Mouse (Mus musculus): Measurements from ENCODE around the gene Ubtd2. TPM values are rescaled to one million over a fixed set of nuclear protein-coding genes. Genes with fewer than 3 reads are reported as not detected.

The Ubtd2 gene
- polyA plus RNA-seq, 1 experiment from 2014 or later, result 22.6 TPM

- Histone ChIP-seq H3K27ac (ENCODE audit: low read length) (peak overlapping the region; percentile 54), H3K4me3 (ENCODE audit: low read length) (peak overlapping the region; percentile 95), H3K9ac (ENCODE audit: low read depth, low read length) (peak overlapping the region; percentile 95), H3K4me1 (ENCODE audit: control insufficient read depth, insufficient read depth, low read length) (peaks cover 3% of the 10 kb centered on the region; the same call in 1 of the 2 replicates), H3K27me3 (replicated peaks; ENCODE audit: control insufficient read depth, insufficient read depth, low read length) (no peaks in the 10 kb centered on the region), H3K36me3 (ENCODE audit: control insufficient read depth, insufficient read depth, low read length) (no peaks in the 10 kb centered on the region), H3K9me3 (ENCODE audit: control insufficient read depth, low read length) (no peaks in the 10 kb centered on the region), H3K4me2 (ENCODE audit: low read depth, low read length) (peak overlapping the region; percentile 97)
- 4% methylated on average over 19 of the region's 19 CpGs for WGBS
- no peak for ATAC-seq
Measured at GRCm38 (mm10) chr11:32454231-32454799, 855 bp upstream of the Ubtd2 start.

- peak overlapping the region; percentile 95 for H3K9ac ChIP-seq (ENCODE audit: low read depth, low read length)
- H3K36me3 ChIP-seq (ENCODE audit: control insufficient read depth, insufficient read depth, low read length), result no peaks in the 10 kb centered on the region
- under 1% methylated on average over 58 of the region's 58 CpGs for WGBS
- peak overlapping the region; percentile 97 for H3K4me2 ChIP-seq (ENCODE audit: low read depth, low read length)
- no peaks in the 10 kb centered on the region for H3K9me3 ChIP-seq (ENCODE audit: control insufficient read depth, low read length)
- H3K4me1 ChIP-seq (ENCODE audit: control insufficient read depth, insufficient read depth, low read length), result peaks cover 3% of the 10 kb centered on the region; the same call in 1 of the 2 replicates
- peak; percentile 32; the same call in 1 of the 2 replicates for ATAC-seq
- peak overlapping the region; percentile 96 for H3K27ac ChIP-seq (ENCODE audit: low read length)
- peak overlapping the region; percentile 95 for H3K4me3 ChIP-seq (ENCODE audit: low read length)
- H3K27me3 ChIP-seq (replicated peaks; ENCODE audit: control insufficient read depth, insufficient read depth, low read length), result no peaks in the 10 kb centered on the region
Measured at GRCm38 (mm10) chr11:32455507-32456141, 454 bp downstream of the Ubtd2 start.

GRCm38 (mm10) chr11:32456356-32456755, 1.2 kb downstream of the Ubtd2 start:
- peak overlapping the region; percentile 95 for H3K4me3 ChIP-seq (ENCODE audit: low read length)
- WGBS, result 19% methylated on average over 6 of the region's 6 CpGs
- H3K27me3 ChIP-seq (replicated peaks; ENCODE audit: control insufficient read depth, insufficient read depth, low read length), result no peaks in the 10 kb centered on the region
- ATAC-seq, result no peak
- H3K9me3 ChIP-seq (ENCODE audit: control insufficient read depth, low read length), result no peaks in the 10 kb centered on the region
- H3K36me3 ChIP-seq (ENCODE audit: control insufficient read depth, insufficient read depth, low read length), result no peaks in the 10 kb centered on the region
- no peak overlapping the region for H3K27ac ChIP-seq (ENCODE audit: low read length)
- peak overlapping the region; percentile 95 for H3K9ac ChIP-seq (ENCODE audit: low read depth, low read length)
- H3K4me1 ChIP-seq (ENCODE audit: control insufficient read depth, insufficient read depth, low read length), result peaks cover 3% of the 10 kb centered on the region; the same call in 1 of the 2 replicates
- H3K4me2 ChIP-seq (ENCODE audit: low read depth, low read length), result peak overlapping the region; percentile 97

- 67% methylated on average over 2 of the region's 2 CpGs for WGBS
- no peak for ATAC-seq
- H3K4me2 ChIP-seq (ENCODE audit: low read depth, low read length), result no peak overlapping the region
- no peaks in the 10 kb centered on the region for H3K9me3 ChIP-seq (ENCODE audit: control insufficient read depth, low read length)
- no peak overlapping the region for H3K9ac ChIP-seq (ENCODE audit: low read depth, low read length)
- no peak overlapping the region for H3K27ac ChIP-seq (ENCODE audit: low read length)
- no peaks in the 10 kb centered on the region for H3K27me3 ChIP-seq (replicated peaks; ENCODE audit: control insufficient read depth, insufficient read depth, low read length)
- no peaks in the 10 kb centered on the region for H3K36me3 ChIP-seq (ENCODE audit: control insufficient read depth, insufficient read depth, low read length)
- no peak overlapping the region for H3K4me3 ChIP-seq (ENCODE audit: low read length)
- H3K4me1 ChIP-seq (ENCODE audit: control insufficient read depth, insufficient read depth, low read length), result no peaks in the 10 kb centered on the region; the same call in 1 of the 2 replicates
Measured at GRCm38 (mm10) chr11:32464282-32464681, 9.1 kb downstream of the Ubtd2 start.

GRCm38 (mm10) chr11:32471925-32472324, 16.8 kb downstream of the Ubtd2 start:
- Histone ChIP-seq H3K27ac (ENCODE audit: low read length) (no peak overlapping the region), H3K36me3 (ENCODE audit: control insufficient read depth, insufficient read depth, low read length) (no peaks in the 10 kb centered on the region), H3K4me2 (ENCODE audit: low read depth, low read length) (no peak overlapping the region), H3K27me3 (replicated peaks; ENCODE audit: control insufficient read depth, insufficient read depth, low read length) (no peaks in the 10 kb centered on the region), H3K4me3 (ENCODE audit: low read length) (no peak overlapping the region), H3K4me1 (ENCODE audit: control insufficient read depth, insufficient read depth, low read length) (no peaks in the 10 kb centered on the region; the same call in 1 of the 2 replicates), H3K9me3 (ENCODE audit: control insufficient read depth, low read length) (no peaks in the 10 kb centered on the region), H3K9ac (ENCODE audit: low read depth, low read length) (no peak overlapping the region)
- no peak for ATAC-seq
- 66% methylated on average over 2 of the region's 2 CpGs for WGBS

- H3K36me3 ChIP-seq (ENCODE audit: control insufficient read depth, insufficient read depth, low read length), result no peaks in the 10 kb centered on the region
- H3K9ac ChIP-seq (ENCODE audit: low read depth, low read length), result no peak overlapping the region
- no peak overlapping the region for H3K4me3 ChIP-seq (ENCODE audit: low read length)
- no peaks in the 10 kb centered on the region for H3K9me3 ChIP-seq (ENCODE audit: control insufficient read depth, low read length)
- H3K27ac ChIP-seq (ENCODE audit: low read length), result no peak overlapping the region
- ATAC-seq, result no peak
- H3K27me3 ChIP-seq (replicated peaks; ENCODE audit: control insufficient read depth, insufficient read depth, low read length), result no peaks in the 10 kb centered on the region
- H3K4me1 ChIP-seq (ENCODE audit: control insufficient read depth, insufficient read depth, low read length), result no peaks in the 10 kb centered on the region
- WGBS, result 85% methylated on average over 3 of the region's 3 CpGs
- no peak overlapping the region for H3K4me2 ChIP-seq (ENCODE audit: low read depth, low read length)
Measured at GRCm38 (mm10) chr11:32474725-32475124, 19.6 kb downstream of the Ubtd2 start.

GRCm38 (mm10) chr11:32475487-32476236, 20.5 kb downstream of the Ubtd2 start:
- H3K4me2 ChIP-seq (ENCODE audit: low read depth, low read length), result no peak overlapping the region
- no peak overlapping the region for H3K4me3 ChIP-seq (ENCODE audit: low read length)
- WGBS, result 83% methylated on average over 5 of the region's 5 CpGs
- H3K9ac ChIP-seq (ENCODE audit: low read depth, low read length), result no peak overlapping the region
- ATAC-seq, result no peak
- no peaks in the 10 kb centered on the region for H3K4me1 ChIP-seq (ENCODE audit: control insufficient read depth, insufficient read depth, low read length)
- H3K9me3 ChIP-seq (ENCODE audit: control insufficient read depth, low read length), result no peaks in the 10 kb centered on the region
- H3K27ac ChIP-seq (ENCODE audit: low read length), result no peak overlapping the region
- no peaks in the 10 kb centered on the region for H3K36me3 ChIP-seq (ENCODE audit: control insufficient read depth, insufficient read depth, low read length)
- H3K27me3 ChIP-seq (replicated peaks; ENCODE audit: control insufficient read depth, insufficient read depth, low read length), result no peaks in the 10 kb centered on the region

- Histone ChIP-seq H3K4me2 (ENCODE audit: low read depth, low read length) (no peak overlapping the region), H3K4me3 (ENCODE audit: low read length) (no peak overlapping the region), H3K9me3 (ENCODE audit: control insufficient read depth, low read length) (no peaks in the 10 kb centered on the region), H3K4me1 (ENCODE audit: control insufficient read depth, insufficient read depth, low read length) (no peaks in the 10 kb centered on the region), H3K27ac (ENCODE audit: low read length) (no peak overlapping the region), H3K36me3 (ENCODE audit: control insufficient read depth, insufficient read depth, low read length) (no peaks in the 10 kb centered on the region), H3K9ac (ENCODE audit: low read depth, low read length) (no peak overlapping the region), H3K27me3 (replicated peaks; ENCODE audit: control insufficient read depth, insufficient read depth, low read length) (no peaks in the 10 kb centered on the region)
- ATAC-seq, result no peak
- WGBS, result 72% methylated on average over 2 of the region's 2 CpGs
Measured at GRCm38 (mm10) chr11:32481525-32481924, 26.4 kb downstream of the Ubtd2 start.

- Histone ChIP-seq H3K36me3 (ENCODE audit: control insufficient read depth, insufficient read depth, low read length) (no peaks in the 10 kb centered on the region), H3K4me1 (ENCODE audit: control insufficient read depth, insufficient read depth, low read length) (peaks cover 7% of the 10 kb centered on the region; the same call in 1 of the 2 replicates), H3K27ac (ENCODE audit: low read length) (no peak overlapping the region), H3K4me3 (ENCODE audit: low read length) (no peak overlapping the region), H3K9ac (ENCODE audit: low read depth, low read length) (no peak overlapping the region), H3K9me3 (ENCODE audit: control insufficient read depth, low read length) (no peaks in the 10 kb centered on the region), H3K4me2 (ENCODE audit: low read depth, low read length) (no peak overlapping the region), H3K27me3 (replicated peaks; ENCODE audit: control insufficient read depth, insufficient read depth, low read length) (no peaks in the 10 kb centered on the region)
- WGBS, result 69% methylated on average over 3 of the region's 3 CpGs
- ATAC-seq, result no peak
Measured at GRCm38 (mm10) chr11:32485290-32485689, 30.1 kb downstream of the Ubtd2 start.

Data from intestine, embryonic 16.5 days (tissue).